Mouse (Mus musculus) heart, embryonic 13.5 days (tissue): ENCODE measurements around the gene Ano10. TPM values are rescaled to one million over a fixed set of nuclear protein-coding genes. Genes with fewer than 3 reads are reported as not detected.

Experiments used
- ATAC-seq: fragments of 200-750 bp; cut with Nextera tagmentation; 2 replicates; pipeline ENCODE4 v1.8.0; 2017; ENCODE audit warnings: moderate TSS enrichment; ENCODE audit not compliant: insufficient number of reproducible peaks, low FRiP score, low TSS enrichment; ENCODE audit errors: extremely low read depth
- H3K27ac ChIP-seq: fragments of 300-500 bp; sonication (generic); replicated peaks from 2 replicates; pipeline ENCODE4 v1.5.1; 2015; ENCODE audit warnings: moderate library complexity, mild to moderate bottlenecking, inconsistent platforms
- H3K27me3 ChIP-seq: fragments of 300-500 bp; sonication (generic); replicated peaks from 2 replicates; pipeline ENCODE4 v1.6.1; 2015; ENCODE audit warnings: mild to moderate bottlenecking, inconsistent platforms
- H3K36me3 ChIP-seq: fragments of 300-500 bp; sonication (generic); 2 replicates; pipeline ENCODE4 v1.6.1; 2015; ENCODE audit warnings: mild to moderate bottlenecking, inconsistent platforms
- H3K4me1 ChIP-seq: fragments of 300-500 bp; sonication (generic); 2 replicates; pipeline ENCODE4 v1.6.1; 2015; ENCODE audit warnings: inconsistent platforms
- H3K4me2 ChIP-seq: fragments of 300-500 bp; sonication (generic); 2 replicates; pipeline ENCODE4 v1.6.1; 2015; ENCODE audit warnings: inconsistent platforms, mild to moderate bottlenecking, moderate library complexity
- H3K4me3 ChIP-seq: fragments of 300-500 bp; sonication (generic); 2 replicates; pipeline ENCODE4 v1.5.1; 2015; ENCODE audit warnings: moderate library complexity, mild to moderate bottlenecking, inconsistent platforms
- H3K9ac ChIP-seq: fragments of 300-500 bp; sonication (generic); 2 replicates; pipeline ENCODE4 v1.6.1; 2015; ENCODE audit warnings: inconsistent platforms, mild to moderate bottlenecking, moderate library complexity
- H3K9me3 ChIP-seq: fragments of 300-500 bp; sonication (generic); 2 replicates; pipeline ENCODE4 v1.6.1; 2016; ENCODE audit warnings: inconsistent platforms
- WGBS: fragments of 180-500 bp; shearing (Covaris S2); methylation state at CpG from one replicate; pipeline ENCODE4 v1.1.7; 2015; ENCODE audit warnings: mixed read lengths; 5-methylcytosine and 5-hydroxymethylcytosine counted together
- polyA plus RNA-seq: library from polyadenylated mRNA; unstranded; fragments of >200 nt; fragmentation: Nextera tagmentation; extraction: Ambion mirVana; gene quantifications from 2 replicates; pipeline ENCODE4 v1.2.1, GENCODE M21; 2015

Ano10 gene
- polyA plus RNA-seq, 1 experiment from 2014 or later = 30.8 TPM

DNA sequence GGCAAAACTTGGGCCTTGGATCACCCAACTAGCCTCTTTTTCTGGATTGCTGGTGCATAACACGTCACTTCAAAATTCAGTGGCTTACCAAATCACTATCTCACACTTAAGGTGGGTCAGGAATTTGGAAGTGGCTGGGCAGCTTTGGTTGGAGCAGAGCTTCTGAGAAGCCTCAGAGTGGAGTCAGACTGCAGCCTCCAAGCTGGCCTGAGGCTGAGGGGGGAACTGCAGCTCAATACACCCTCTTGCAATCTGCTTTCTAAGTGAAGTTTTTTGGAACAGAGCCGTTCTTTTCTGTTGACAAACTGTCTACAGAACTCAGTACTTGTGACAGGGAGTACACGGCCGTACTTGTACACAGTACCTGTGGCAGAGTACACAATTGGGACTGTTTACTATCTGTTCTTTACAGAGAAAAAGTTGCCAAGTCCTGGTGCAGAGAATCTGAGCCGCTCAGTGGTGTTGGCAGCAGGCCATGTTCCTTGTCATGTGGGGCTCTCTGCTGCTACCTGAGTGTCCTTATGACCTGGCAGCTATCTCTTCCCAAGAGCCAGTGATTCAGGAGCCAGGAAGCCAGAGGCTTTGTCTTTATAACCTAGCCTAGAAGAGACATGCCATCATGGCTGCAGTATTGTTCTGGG, 99.1 kb downstream of the Ano10 start:
- WGBS = 41% methylated on average over 5 of the region's 5 CpGs
- no peak for ATAC-seq
- H3K4me2 ChIP-seq = no peak overlapping the region

DNA sequence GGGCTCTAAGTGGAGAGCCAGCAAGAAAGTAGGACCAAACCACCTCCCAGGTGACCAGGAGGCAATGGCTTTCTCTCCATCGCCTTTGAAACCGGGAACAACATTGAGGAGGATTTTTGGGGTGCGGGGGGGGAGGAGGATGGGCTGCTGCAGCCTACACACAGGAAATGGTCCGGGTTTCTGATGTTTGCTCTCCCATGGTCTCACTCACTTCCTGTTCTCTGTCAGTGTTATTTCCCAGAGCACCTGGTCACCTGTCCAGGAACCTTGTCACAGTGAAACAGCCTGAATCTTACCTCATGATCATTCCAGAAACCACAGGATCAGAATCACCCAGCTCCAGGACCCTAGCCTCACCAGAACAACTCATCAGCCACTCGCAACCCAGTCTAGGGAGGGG, 100.4 kb downstream of the Ano10 start:
- Histone ChIP-seq H3K27ac (peak overlapping the region; percentile 40), H3K27me3 (no peaks in the 10 kb centered on the region), H3K4me2 (no peak overlapping the region), H3K9me3 (no peaks in the 10 kb centered on the region), H3K9ac (no peak overlapping the region), H3K4me3 (no peak overlapping the region), H3K36me3 (no peaks in the 10 kb centered on the region), H3K4me1 (peaks cover 57% of the 10 kb centered on the region)
- 75% methylated on average over 5 of the region's 5 CpGs for WGBS
- ATAC-seq = no peak

More for the DNA sequence above, 99.1 kb downstream of the Ano10 start:
- Histone ChIP-seq H3K27ac (peak overlapping the region; percentile 91), H3K36me3 (no peaks in the 10 kb centered on the region), H3K9me3 (no peaks in the 10 kb centered on the region), H3K4me3 (no peak overlapping the region), H3K9ac (no peak overlapping the region), H3K27me3 (no peaks in the 10 kb centered on the region), H3K4me1 (peaks cover 60% of the 10 kb centered on the region)

DNA sequence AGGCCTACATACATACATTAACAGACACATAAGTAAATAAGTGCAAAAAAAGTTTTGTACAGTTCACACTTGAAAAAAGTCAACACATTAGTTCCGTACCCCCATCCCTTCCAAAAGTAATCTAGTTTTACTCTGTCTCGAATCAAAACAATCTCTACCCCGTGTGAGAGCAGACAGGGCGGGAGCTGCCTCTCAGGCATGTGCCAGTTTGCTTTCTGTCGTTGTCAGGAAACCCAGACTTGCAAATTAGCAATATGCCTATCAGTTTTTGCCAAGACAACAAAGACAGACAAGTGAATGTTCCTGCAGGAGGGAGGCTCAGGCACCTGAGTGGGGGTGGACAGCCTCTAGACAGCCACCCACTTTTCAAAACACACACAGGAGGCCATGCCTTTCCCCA, 100.9 kb downstream of the Ano10 start:
- H3K4me1 ChIP-seq = peaks cover 52% of the 10 kb centered on the region
- ATAC-seq = no peak
- no peaks in the 10 kb centered on the region for H3K36me3 ChIP-seq
- no peak overlapping the region for H3K4me2 ChIP-seq
- H3K4me3 ChIP-seq = no peak overlapping the region
- H3K27me3 ChIP-seq = no peaks in the 10 kb centered on the region
- peak overlapping the region; percentile 40 for H3K27ac ChIP-seq
- H3K9ac ChIP-seq = no peak overlapping the region
- H3K9me3 ChIP-seq = no peaks in the 10 kb centered on the region
- WGBS = 60% methylated on average over 5 of the region's 5 CpGs

GRCm38 (mm10) chr9:122188724-122189123, 105.5 kb downstream of the Ano10 start:
- no peak for ATAC-seq

GRCm38 (mm10) chr9:122187451-122187921, 106.7 kb downstream of the Ano10 start:
- Histone ChIP-seq H3K27me3 (no peaks in the 10 kb centered on the region), H3K4me3 (no peak overlapping the region), H3K9me3 (no peaks in the 10 kb centered on the region), H3K9ac (0 out of 2 replicates have a peak overlapping the region, but pooled peaks have one; percentile 21), H3K4me1 (peaks cover 38% of the 10 kb centered on the region), H3K27ac (peak overlapping the region; percentile 77), H3K4me2 (peak overlapping the region; percentile 19), H3K36me3 (no peaks in the 10 kb centered on the region)
- ATAC-seq = no peak
- 43% methylated on average over 7 of the region's 7 CpGs for WGBS

More at GRCm38 (mm10) chr9:122188724-122189123, 105.5 kb downstream of the Ano10 start:
- Histone ChIP-seq H3K9ac (no peak overlapping the region), H3K27me3 (no peaks in the 10 kb centered on the region), H3K4me1 (peaks cover 44% of the 10 kb centered on the region), H3K9me3 (no peaks in the 10 kb centered on the region), H3K4me3 (no peak overlapping the region), H3K4me2 (no peak overlapping the region), H3K36me3 (no peaks in the 10 kb centered on the region), H3K27ac (no peak overlapping the region)
- 58% methylated on average over 1 of the region's 1 CpGs for WGBS

GRCm38 (mm10) chr9:122186643-122187226, 107.5 kb downstream of the Ano10 start:
- Histone ChIP-seq H3K4me1 (peaks cover 38% of the 10 kb centered on the region), H3K4me3 (no peak overlapping the region), H3K9me3 (no peaks in the 10 kb centered on the region), H3K4me2 (no peak overlapping the region; the same call in 1 of the 2 replicates), H3K27me3 (no peaks in the 10 kb centered on the region), H3K36me3 (no peaks in the 10 kb centered on the region), H3K27ac (peak overlapping the region; percentile 77), H3K9ac (0 out of 2 replicates have a peak overlapping the region, but pooled peaks have one; percentile 28)
- no peak for ATAC-seq
- 30% methylated on average over 1 of the region's 1 CpGs for WGBS

DNA sequence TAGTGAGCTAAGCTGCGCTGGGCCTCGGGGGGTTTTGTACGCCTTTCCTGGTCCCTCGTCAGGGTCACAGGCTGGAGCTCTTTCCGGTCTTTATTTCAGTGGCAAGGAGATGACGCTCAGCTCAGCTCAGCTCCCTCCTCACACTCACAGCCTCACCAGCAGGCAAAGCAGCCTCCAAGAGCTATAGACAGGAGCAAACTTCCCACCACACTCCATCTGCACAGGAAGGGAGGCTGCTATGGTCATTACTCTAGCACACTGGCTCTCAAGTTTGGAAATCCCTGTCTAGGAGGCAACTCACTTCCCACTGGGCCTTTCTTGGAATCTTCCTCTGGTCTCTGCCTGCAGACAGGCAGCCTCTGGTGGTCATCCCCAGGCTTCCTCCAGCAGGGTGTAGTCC, 108.3 kb downstream of the Ano10 start:
- H3K27me3 ChIP-seq = no peaks in the 10 kb centered on the region
- peaks cover 38% of the 10 kb centered on the region for H3K4me1 ChIP-seq
- 0 out of 2 replicates have a peak overlapping the region, but pooled peaks have one; percentile 28 for H3K9ac ChIP-seq
- no peaks in the 10 kb centered on the region for H3K9me3 ChIP-seq
- ATAC-seq = no peak
- no peak overlapping the region for H3K4me2 ChIP-seq
- no peaks in the 10 kb centered on the region for H3K36me3 ChIP-seq
- WGBS = 81% methylated on average over 6 of the region's 6 CpGs
- H3K4me3 ChIP-seq = no peak overlapping the region
- H3K27ac ChIP-seq = peak overlapping the region; percentile 77; the same call in 1 of the 2 replicates

GRCm38 (mm10) chr9:122185061-122185460, 109.2 kb downstream of the Ano10 start:
- Histone ChIP-seq H3K27ac (no peak overlapping the region), H3K27me3 (no peaks in the 10 kb centered on the region), H3K9ac (no peak overlapping the region), H3K9me3 (no peaks in the 10 kb centered on the region), H3K4me3 (no peak overlapping the region), H3K4me1 (peaks cover 38% of the 10 kb centered on the region), H3K4me2 (no peak overlapping the region), H3K36me3 (no peaks in the 10 kb centered on the region)
- no peak; the same call in 1 of the 2 replicates for ATAC-seq
- WGBS = 10% methylated on average over 2 of the region's 2 CpGs

DNA sequence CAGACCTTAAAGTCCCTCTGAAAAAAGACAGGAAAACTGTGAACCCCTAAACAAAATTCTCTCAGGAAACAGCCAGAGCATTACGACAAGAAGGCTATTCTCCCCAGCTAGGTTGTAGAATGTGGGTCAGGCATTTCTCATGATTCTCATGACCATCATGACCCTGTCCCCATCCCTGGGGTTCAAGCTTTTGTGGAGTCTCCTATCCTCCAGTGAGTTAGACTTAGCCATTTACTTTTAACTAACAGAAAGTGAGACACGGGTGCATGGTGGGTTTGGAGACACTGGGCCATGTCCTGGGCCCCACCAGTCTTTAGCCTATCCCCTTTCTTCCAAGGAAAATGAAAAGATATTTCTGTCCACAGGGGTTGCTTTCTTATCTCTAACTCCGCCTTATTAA, 109.9 kb downstream of the Ano10 start:
- Histone ChIP-seq H3K4me1 (peaks cover 41% of the 10 kb centered on the region), H3K27ac (no peak overlapping the region), H3K4me3 (no peak overlapping the region), H3K36me3 (no peaks in the 10 kb centered on the region), H3K9me3 (no peaks in the 10 kb centered on the region), H3K9ac (no peak overlapping the region), H3K4me2 (no peak overlapping the region), H3K27me3 (no peaks in the 10 kb centered on the region)
- WGBS = 70% methylated on average over 3 of the region's 3 CpGs
- no peak for ATAC-seq

- H3K4me1 ChIP-seq = peaks cover 47% of the 10 kb centered on the region
- no peaks in the 10 kb centered on the region for H3K9me3 ChIP-seq
- H3K4me2 ChIP-seq = no peak overlapping the region
- H3K36me3 ChIP-seq = no peaks in the 10 kb centered on the region
- H3K9ac ChIP-seq = no peak overlapping the region
- no peaks in the 10 kb centered on the region for H3K27me3 ChIP-seq
- H3K4me3 ChIP-seq = no peak overlapping the region
- ATAC-seq = no peak
- H3K27ac ChIP-seq = no peak overlapping the region
- WGBS = 73% methylated on average over 4 of the region's 4 CpGs
Observed at GRCm38 (mm10) chr9:122183074-122183473, 111.1 kb downstream of the Ano10 start.

- Histone ChIP-seq H3K27ac (no peak overlapping the region), H3K4me2 (no peak overlapping the region), H3K4me1 (peaks cover 27% of the 10 kb centered on the region), H3K9ac (no peak overlapping the region), H3K36me3 (peaks cover 9% of the 10 kb centered on the region), H3K9me3 (no peaks in the 10 kb centered on the region), H3K4me3 (no peak overlapping the region), H3K27me3 (no peaks in the 10 kb centered on the region)
- no peak for ATAC-seq
- WGBS = 79% methylated on average over 3 of the region's 3 CpGs
Observed at GRCm38 (mm10) chr9:122180105-122180504, 114.1 kb downstream of the Ano10 start.

DNA sequence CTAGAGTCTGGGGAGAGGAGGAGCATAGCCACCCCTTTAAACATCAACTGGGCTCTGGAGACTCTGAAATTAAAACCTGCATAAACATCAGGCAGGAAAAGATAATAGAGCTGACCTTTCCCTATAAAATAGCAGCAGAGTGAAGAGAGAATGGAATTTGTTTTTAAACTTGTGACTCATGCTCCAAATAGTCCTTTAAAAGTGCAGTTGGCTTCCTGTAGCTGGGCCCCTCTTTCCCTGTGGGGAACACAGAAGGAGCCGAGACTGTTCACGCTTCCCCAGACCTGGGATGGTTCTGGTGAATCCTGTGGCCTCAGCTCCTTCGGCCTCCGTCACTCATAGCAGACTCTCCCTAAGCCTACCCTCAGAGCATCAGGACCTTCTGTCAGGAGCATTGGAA, 115.8 kb downstream of the Ano10 start:
- H3K9me3 ChIP-seq = no peaks in the 10 kb centered on the region
- peaks cover 36% of the 10 kb centered on the region for H3K4me1 ChIP-seq
- peak overlapping the region; percentile 58 for H3K27ac ChIP-seq
- no peak overlapping the region for H3K4me3 ChIP-seq
- H3K36me3 ChIP-seq = peaks cover 15% of the 10 kb centered on the region
- no peaks in the 10 kb centered on the region for H3K27me3 ChIP-seq
- no peak for ATAC-seq
- no peak overlapping the region for H3K9ac ChIP-seq
- no peak overlapping the region for H3K4me2 ChIP-seq
- WGBS = 24% methylated on average over 4 of the region's 4 CpGs
